Mouse (Mus musculus) kidney, embryonic 14.5 days (tissue): ENCODE results near the gene Ptprg. TPM values are rescaled to one million over a fixed set of nuclear protein-coding genes. Genes with fewer than 3 reads are reported as not detected.

Source experiments
- ATAC-seq: fragments of 200-750 bp; cut with Nextera tagmentation; 2 replicates; pipeline ENCODE4 v1.8.0; 2017; ENCODE audit warnings: moderate number of reproducible peaks, mild to moderate bottlenecking, moderate TSS enrichment, moderate library complexity; ENCODE audit not compliant: low FRiP score, low TSS enrichment
- H3K27ac ChIP-seq: fragments of 300-500 bp; sonication (generic); 2 replicates; pipeline ENCODE4 v1.5.1; 2014; ENCODE audit warnings: low read depth, mild to moderate bottlenecking, low read length, moderate library complexity, mixed read lengths
- H3K27me3 ChIP-seq: fragments of 300-500 bp; sonication (generic); 2 replicates; pipeline ENCODE4 v1.6.1; 2014; ENCODE audit warnings: mild to moderate bottlenecking, low read length; ENCODE audit not compliant: control insufficient read depth, insufficient read depth
- H3K36me3 ChIP-seq: fragments of 300-500 bp; sonication (generic); 2 replicates; pipeline ENCODE4 v1.6.1; 2014; ENCODE audit warnings: low read length, mixed read lengths; ENCODE audit not compliant: control insufficient read depth, insufficient read depth
- H3K4me1 ChIP-seq: fragments of 300-500 bp; sonication (generic); 2 replicates; pipeline ENCODE4 v1.6.1; 2014; ENCODE audit warnings: low read length, mixed read lengths; ENCODE audit not compliant: control insufficient read depth, insufficient read depth
- H3K4me2 ChIP-seq: fragments of 300-500 bp; sonication (generic); replicated peaks from 2 replicates; pipeline ENCODE4 v1.6.1; 2014; ENCODE audit warnings: low read depth, mild to moderate bottlenecking, low read length
- H3K4me3 ChIP-seq: fragments of 300-500 bp; sonication (generic); 2 replicates; pipeline ENCODE4 v1.5.1; 2014; ENCODE audit warnings: mild to moderate bottlenecking, low read length
- H3K9ac ChIP-seq: fragments of 300-500 bp; sonication (generic); 2 replicates; pipeline ENCODE4 v1.6.1; 2014; ENCODE audit warnings: low read depth, mild to moderate bottlenecking, low read length, moderate library complexity
- H3K9me3 ChIP-seq: fragments of 300-500 bp; sonication (generic); 2 replicates; pipeline ENCODE4 v1.6.1; 2016; ENCODE audit warnings: low read length; ENCODE audit not compliant: control insufficient read depth
- WGBS: fragments of 180-500 bp; shearing (Covaris S2); extraction: QIAGEN DNeasy Blood & Tissue Kit; methylation state at CpG from one replicate; pipeline ENCODE4 v1.1.7; 2014; 5-methylcytosine and 5-hydroxymethylcytosine counted together
- polyA plus RNA-seq: library from polyadenylated mRNA; unstranded; fragments of >200 nt; fragmentation: Nextera tagmentation; extraction: Ambion mirVana; gene quantifications from 2 replicates; pipeline ENCODE4 v1.2.1, GENCODE M21; 2014

Gene Ptprg
- polyA plus RNA-seq = 22.7 and 44.3 TPM in 2 replicates

- Histone ChIP-seq H3K9me3 (no peaks in the 10 kb centered on the region), H3K4me1 (peaks cover 13% of the 10 kb centered on the region), H3K9ac (peak within 1 kb of the TSS; percentile 94), H3K4me3 (peak within 1 kb of the TSS; percentile 87), H3K27me3 (no peaks in the 10 kb centered on the region), H3K36me3 (no peaks in the 10 kb centered on the region), H3K4me2 (peak within 1 kb of the TSS; percentile 96), H3K27ac (peak within 1 kb of the TSS; percentile 98)
- ATAC-seq = peak; percentile 87
- 1% methylated on average over 40 of the region's 40 CpGs for WGBS
Measured at GRCm38 (mm10) chr14:11553273-11553665, at the start of gene Ptprg. Ptprg (plus strand) TSS chr14:11553532.

GRCm38 (mm10) chr14:11503803-11504365, 49.4 kb upstream of the Ptprg start:
- H3K9me3 ChIP-seq = no peaks in the 10 kb centered on the region
- H3K27ac ChIP-seq = no peak overlapping the region
- no peak overlapping the region for H3K9ac ChIP-seq
- no peak for ATAC-seq
- no peak overlapping the region for H3K4me2 ChIP-seq
- H3K36me3 ChIP-seq = no peaks in the 10 kb centered on the region
- H3K4me1 ChIP-seq = no peaks in the 10 kb centered on the region
- H3K4me3 ChIP-seq = no peak overlapping the region
- H3K27me3 ChIP-seq = no peaks in the 10 kb centered on the region
- 57% methylated on average over 7 of the region's 7 CpGs for WGBS

GRCm38 (mm10) chr14:11510173-11510572, 43.2 kb upstream of the Ptprg start:
- H3K27ac ChIP-seq = no peak overlapping the region
- no peaks in the 10 kb centered on the region for H3K36me3 ChIP-seq
- no peaks in the 10 kb centered on the region for H3K9me3 ChIP-seq
- no peak overlapping the region for H3K9ac ChIP-seq
- H3K4me3 ChIP-seq = no peak overlapping the region
- H3K4me2 ChIP-seq = no peak overlapping the region
- WGBS = 67% methylated on average over 1 of the region's 1 CpGs
- no peaks in the 10 kb centered on the region for H3K27me3 ChIP-seq
- no peak for ATAC-seq
- no peaks in the 10 kb centered on the region for H3K4me1 ChIP-seq

- no peaks in the 10 kb centered on the region for H3K27me3 ChIP-seq
- no peaks in the 10 kb centered on the region for H3K36me3 ChIP-seq
- no peak overlapping the region for H3K9ac ChIP-seq
- H3K4me2 ChIP-seq = no peak overlapping the region
- 94% methylated on average over 2 of the region's 2 CpGs for WGBS
- no peak overlapping the region for H3K4me3 ChIP-seq
- no peaks in the 10 kb centered on the region for H3K9me3 ChIP-seq
- no peaks in the 10 kb centered on the region for H3K4me1 ChIP-seq
- no peak for ATAC-seq
- H3K27ac ChIP-seq = no peak overlapping the region
Measured at GRCm38 (mm10) chr14:11519171-11519570, 34.2 kb upstream of the Ptprg start.

GRCm38 (mm10) chr14:11523052-11523451, 30.3 kb upstream of the Ptprg start:
- no peaks in the 10 kb centered on the region for H3K36me3 ChIP-seq
- H3K4me3 ChIP-seq = no peak overlapping the region
- 87% methylated on average over 3 of the region's 3 CpGs for WGBS
- no peak for ATAC-seq
- no peaks in the 10 kb centered on the region for H3K27me3 ChIP-seq
- H3K27ac ChIP-seq = no peak overlapping the region
- no peak overlapping the region for H3K4me2 ChIP-seq
- no peaks in the 10 kb centered on the region for H3K9me3 ChIP-seq
- no peak overlapping the region for H3K9ac ChIP-seq
- H3K4me1 ChIP-seq = no peaks in the 10 kb centered on the region

GRCm38 (mm10) chr14:11529591-11529990, 23.7 kb upstream of the Ptprg start:
- H3K27me3 ChIP-seq = no peaks in the 10 kb centered on the region
- WGBS = 83% methylated on average over 4 of the region's 4 CpGs
- H3K4me2 ChIP-seq = no peak overlapping the region
- no peak overlapping the region for H3K9ac ChIP-seq
- ATAC-seq = no peak
- H3K9me3 ChIP-seq = no peaks in the 10 kb centered on the region
- peaks cover 6% of the 10 kb centered on the region; the same call in 1 of the 2 replicates for H3K4me1 ChIP-seq
- H3K4me3 ChIP-seq = no peak overlapping the region
- no peak overlapping the region for H3K27ac ChIP-seq
- no peaks in the 10 kb centered on the region for H3K36me3 ChIP-seq

- Histone ChIP-seq H3K9ac (no peak overlapping the region), H3K4me3 (no peak overlapping the region), H3K27me3 (no peaks in the 10 kb centered on the region), H3K9me3 (no peaks in the 10 kb centered on the region), H3K4me2 (no peak overlapping the region), H3K4me1 (peaks cover 6% of the 10 kb centered on the region; the same call in 1 of the 2 replicates), H3K27ac (no peak overlapping the region), H3K36me3 (no peaks in the 10 kb centered on the region)
- WGBS = 46% methylated on average over 1 of the region's 1 CpGs
- ATAC-seq = peak; percentile 26; the same call in 1 of the 2 replicates
Measured at GRCm38 (mm10) chr14:11534456-11534855, 18.9 kb upstream of the Ptprg start.

- Histone ChIP-seq H3K4me1 (peaks cover 6% of the 10 kb centered on the region; the same call in 1 of the 2 replicates), H3K4me2 (no peak overlapping the region), H3K36me3 (no peaks in the 10 kb centered on the region), H3K9ac (no peak overlapping the region), H3K4me3 (no peak overlapping the region), H3K27ac (no peak overlapping the region), H3K27me3 (no peaks in the 10 kb centered on the region), H3K9me3 (no peaks in the 10 kb centered on the region)
- no peak for ATAC-seq
- 85% methylated on average over 5 of the region's 5 CpGs for WGBS
Measured at GRCm38 (mm10) chr14:11536121-11536520, 17.2 kb upstream of the Ptprg start.

GRCm38 (mm10) chr14:11551892-11552291, 1.4 kb upstream of the Ptprg start:
- Histone ChIP-seq H3K9me3 (no peaks in the 10 kb centered on the region), H3K4me1 (peaks cover 13% of the 10 kb centered on the region), H3K9ac (no peak overlapping the region; the same call in 1 of the 2 replicates)

More at GRCm38 (mm10) chr14:11551892-11552291, 1.4 kb upstream of the Ptprg start:
- Histone ChIP-seq H3K27me3 (no peaks in the 10 kb centered on the region), H3K4me2 (peak overlapping the region; percentile 96), H3K27ac (no peak overlapping the region), H3K4me3 (peak overlapping the region; percentile 87), H3K36me3 (no peaks in the 10 kb centered on the region)
- no peak for ATAC-seq
- WGBS = 5% methylated on average over 11 of the region's 11 CpGs
